Mouse (Mus musculus): ENCODE results near the gene Chka.

DNA sequence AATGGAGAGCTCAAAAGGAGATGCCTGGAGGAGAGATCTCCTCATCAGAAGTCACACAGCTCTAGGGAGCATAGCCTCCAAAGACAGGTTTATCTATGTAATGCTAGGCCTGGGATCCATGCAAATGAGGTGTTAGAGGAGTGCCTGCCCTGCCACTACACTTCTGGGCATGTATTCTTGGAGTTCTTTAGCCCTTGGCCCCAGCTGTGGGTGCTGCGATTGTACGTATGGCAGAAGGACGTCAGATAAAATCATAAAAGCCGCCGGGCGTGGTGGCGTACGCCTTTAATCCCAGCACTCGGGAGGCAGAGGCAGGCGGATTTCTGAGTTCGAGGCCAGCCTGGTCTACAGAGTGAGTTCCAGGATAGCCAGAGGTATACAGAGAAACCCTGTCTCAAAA is 6.2 kb upstream of the Chka start:
- no peak for TF ChIP-seq CTCF (IDR thresholded peaks at IDR 0.05; ENCODE audit: extremely low read depth, insufficient read length, insufficient replicate concordance, low read depth, low read length)
- no peak for TF ChIP-seq POLR2A (IDR thresholded peaks at IDR 0.05; ENCODE audit: low read depth, low read length)

Measured in small intestine, adult 2 months (tissue).